In the genomic region with DNA sequence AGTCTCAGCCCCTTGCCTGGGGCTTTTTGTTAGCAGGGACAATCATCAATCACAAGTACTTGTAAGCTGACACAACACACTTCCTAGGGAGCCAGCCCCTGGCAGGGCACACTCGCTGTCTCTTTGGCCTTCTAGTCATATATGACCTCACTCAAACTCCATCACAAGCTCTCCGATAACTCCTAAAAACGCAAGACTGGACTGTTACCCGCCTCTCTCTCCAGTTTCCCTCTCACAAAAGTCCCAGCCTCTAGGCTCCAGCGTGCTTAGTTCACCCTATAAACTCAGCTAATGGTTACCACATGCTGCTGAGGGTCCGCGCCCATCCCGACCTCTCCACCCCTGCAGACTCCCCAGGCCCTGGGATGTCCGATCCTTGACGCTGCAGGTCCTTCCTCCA, we compare ENCODE assay signal across 8 mouse cellular contexts. TPM values are rescaled to one million over a fixed set of nuclear protein-coding genes. Genes with fewer than 3 reads are reported as not detected.
DNase-seq lines count a peak whose midpoint lies in the region; ATAC-seq and TF ChIP-seq lines count a peak whose summit lies in the region.

No protein-coding gene starts in this region.

- intact Hi-C loops in left cerebral cortex, adult 2 months (cut with DNase I) = loop anchor here (2.0 kb wide), 2 partner anchors 124 to 1078 kb away; no protein-coding TSS in a partner anchor
- intact Hi-C loops in left cerebral cortex, postnatal 36 days (cut with DNase I) = loop anchor here (5.0 kb wide), 1 partner anchor 1077 kb away; no protein-coding TSS in a partner anchor

- no peaks in the 10 kb centered on the region for H3K36me3 ChIP-seq in embryonic facial prominence, embryonic 14.5 days (ENCODE audit: control insufficient read depth, insufficient read depth, low read length)
- H3K36me3 ChIP-seq in hindbrain, embryonic 14.5 days (replicated peaks; ENCODE audit: control insufficient read depth, insufficient read depth) = no peaks in the 10 kb centered on the region
- no peaks in the 10 kb centered on the region for H3K36me3 ChIP-seq in midbrain, embryonic 16.5 days (ENCODE audit: control insufficient read depth, insufficient read depth, low read length)

- H3K27me3 ChIP-seq in embryonic facial prominence, embryonic 14.5 days (replicated peaks; ENCODE audit: control insufficient read depth, insufficient read depth, low read length) = peaks cover 33% of the 10 kb centered on the region
- peaks cover 36% of the 10 kb centered on the region for H3K27me3 ChIP-seq in hindbrain, embryonic 14.5 days (ENCODE audit: control insufficient read depth, insufficient read depth, low read length)
- H3K27me3 ChIP-seq in midbrain, embryonic 16.5 days (ENCODE audit: control insufficient read depth, insufficient read depth, low read depth, low read length) = peaks cover 7% of the 10 kb centered on the region; the same call in 1 of the 2 replicates

- no peaks in the 10 kb centered on the region for H3K9me3 ChIP-seq in embryonic facial prominence, embryonic 14.5 days (ENCODE audit: control insufficient read depth, low read length)
- H3K9me3 ChIP-seq in hindbrain, embryonic 14.5 days (ENCODE audit: control insufficient read depth, low read length) = no peaks in the 10 kb centered on the region
- H3K9me3 ChIP-seq in midbrain, embryonic 16.5 days (replicated peaks; ENCODE audit: control insufficient read depth, low read length, poor library complexity, severe bottlenecking) = no peaks in the 10 kb centered on the region

- no peak for ATAC-seq in embryonic facial prominence, embryonic 14.5 days (ENCODE audit: low read depth)
- 0 out of 2 replicates have a peak, but pooled peaks have one; percentile 6 for ATAC-seq in hindbrain, embryonic 14.5 days (ENCODE audit: low FRiP score)
- ATAC-seq in midbrain, embryonic 16.5 days = 0 out of 2 replicates have a peak, but pooled peaks have one; percentile 5

- whole genome bisulfite sequencing in embryonic facial prominence, embryonic 14.5 days = under 1% methylated on average over 10 of the region's 10 CpGs
- WGBS in hindbrain, embryonic 14.5 days = under 1% methylated on average over 10 of the region's 10 CpGs
- WGBS in midbrain, embryonic 16.5 days = under 1% methylated on average over 10 of the region's 10 CpGs

- H3K4me2 ChIP-seq in embryonic facial prominence, embryonic 14.5 days (ENCODE audit: low read depth, low read length) = peak overlapping the region; percentile 84
- peak overlapping the region; percentile 88 for H3K4me2 ChIP-seq in hindbrain, embryonic 14.5 days (replicated peaks)
- peak overlapping the region; percentile 81 for H3K4me2 ChIP-seq in midbrain, embryonic 16.5 days (ENCODE audit: low read length)

- no peak overlapping the region for H3K27ac ChIP-seq in left cerebral cortex, adult 2 months
- H3K27ac ChIP-seq in embryonic facial prominence, embryonic 14.5 days (replicated peaks; ENCODE audit: low read depth, low read length) = no peak overlapping the region
- no peak overlapping the region for H3K27ac ChIP-seq in hindbrain, embryonic 14.5 days
- no peak overlapping the region for H3K27ac ChIP-seq in midbrain, embryonic 16.5 days (ENCODE audit: low read length)

- H3K4me3 ChIP-seq in left cerebral cortex, adult 2 months = peak overlapping the region; percentile 54
- H3K4me3 ChIP-seq in embryonic facial prominence, embryonic 14.5 days (ENCODE audit: low read depth, low read length) = peak overlapping the region; percentile 50
- peak overlapping the region; percentile 58 for H3K4me3 ChIP-seq in hindbrain, embryonic 14.5 days (replicated peaks; ENCODE audit: low read length)
- peak overlapping the region; percentile 77 for H3K4me3 ChIP-seq in midbrain, embryonic 16.5 days (ENCODE audit: low read depth, low read length)

- DNase-seq in left cerebral cortex, adult 2 months (ENCODE audit: extremely low spot score in 1 of 2, low spot score in 2 of 2) = no peak
- no peak for DNase-seq in left cerebral cortex, adult 9 months (ENCODE audit: low spot score in 2 of 2)
- peak; percentile 27 for DNase-seq in embryonic facial prominence, embryonic 14.5 days (ENCODE audit: low spot score)
- DNase-seq in hindbrain, embryonic 14.5 days (ENCODE audit: low spot score) = peak; percentile 47
- no peak for DNase-seq in left cerebral cortex, postnatal 36 days (ENCODE audit: low spot score in 2 of 2)
- no peak for DNase-seq in T-cell, adult 2 months (ENCODE audit: low spot score)
- DNase-seq in frontal cortex, postnatal 25 days (ENCODE audit: low spot score in 2 of 2) = no peak

- no peak for TF ChIP-seq CTCF in left cerebral cortex, adult 2 months (IDR thresholded peaks at IDR 0.05)

- H3K9ac ChIP-seq in embryonic facial prominence, embryonic 14.5 days (ENCODE audit: low read depth, low read length) = peak overlapping the region; percentile 60
- H3K9ac ChIP-seq in hindbrain, embryonic 14.5 days = peak overlapping the region; percentile 53
- H3K9ac ChIP-seq in midbrain, embryonic 16.5 days (ENCODE audit: low read depth, low read length) = peak overlapping the region; percentile 81; the same call in 1 of the 2 replicates

- peaks cover 27% of the 10 kb centered on the region for H3K4me1 ChIP-seq in embryonic facial prominence, embryonic 14.5 days (ENCODE audit: control insufficient read depth, insufficient read depth, low read length)
- H3K4me1 ChIP-seq in hindbrain, embryonic 14.5 days (replicated peaks; ENCODE audit: control insufficient read depth, insufficient read depth, low read length) = peaks cover 18% of the 10 kb centered on the region
- H3K4me1 ChIP-seq in midbrain, embryonic 16.5 days (ENCODE audit: control insufficient read depth, insufficient read depth, low read length) = peaks cover 28% of the 10 kb centered on the region

RNA-seq across cellular contexts. Expression of gene Sdk1, which starts 0.8 kb away (rescaled TPM):
- 1 to 10 TPM; 9.4 to 9.9 TPM for total RNA-seq in left cerebral cortex, adult 2 months (2021)
- polyA plus RNA-seq in embryonic facial prominence, embryonic 14.5 days (2014; fragmentation: Nextera tagmentation; extraction: Ambion mirVana) = 2.7 and 3.4 TPM in 2 replicates
- polyA plus RNA-seq in hindbrain, embryonic 14.5 days (2014; fragmentation: Nextera tagmentation; extraction: Ambion mirVana) = 2.5 TPM in 2 replicates
- polyA plus RNA-seq in midbrain, embryonic 16.5 days (2015; fragmentation: Nextera tagmentation; extraction: Ambion mirVana) = 2.2 and 2.5 TPM in 2 replicates
- 10 to 100 TPM; 12.5 to 16.0 TPM for total RNA-seq in left cerebral cortex, postnatal 36 days (2021)

Comparison
In these comparisons a context has a peak if more than half of its experiments do, and no peak if none do; other contexts are left out.
1. DNase-seq: peak in embryonic facial prominence, embryonic 14.5 days (single experiment) and hindbrain, embryonic 14.5 days (single experiment); none in left cerebral cortex, adult 2 months (0 of 2), left cerebral cortex, adult 9 months (0 of 2), left cerebral cortex, postnatal 36 days (0 of 2), T-cell, adult 2 months (single experiment) and frontal cortex, postnatal 25 days (0 of 2).
2. Peak in every context shown above with its lines, with median percentiles within 50 percentile points of each other: H3K4me3 ChIP-seq, H3K4me2 ChIP-seq and H3K9ac ChIP-seq.